Mouse (Mus musculus): Measurements from ENCODE around the gene Cmbl. TPM values are rescaled to one million over a fixed set of nuclear protein-coding genes. Genes with fewer than 3 reads are reported as not detected.

Cmbl gene
- total RNA-seq, 4 experiments from 2014 or later, result 17.4 to 21.0 (median 19.4) TPM

DNA sequence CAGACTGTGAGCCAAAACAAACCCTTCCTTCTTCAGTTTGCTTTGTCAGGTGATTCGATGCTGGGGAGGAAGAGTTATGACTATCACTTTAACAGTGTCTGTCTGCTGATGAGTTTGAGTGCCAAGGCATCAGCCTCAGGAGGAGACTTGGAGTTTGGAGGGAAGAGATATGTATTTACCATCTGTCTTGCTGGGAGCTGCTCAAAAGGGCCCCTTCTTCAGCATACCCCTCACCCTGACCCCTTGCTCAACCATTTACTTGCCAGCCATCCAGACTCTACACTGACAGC is 24.7 kb upstream of the Cmbl start:
- DNase-seq (ENCODE audit: low spot score in 2 of 2), result no peak

DNA sequence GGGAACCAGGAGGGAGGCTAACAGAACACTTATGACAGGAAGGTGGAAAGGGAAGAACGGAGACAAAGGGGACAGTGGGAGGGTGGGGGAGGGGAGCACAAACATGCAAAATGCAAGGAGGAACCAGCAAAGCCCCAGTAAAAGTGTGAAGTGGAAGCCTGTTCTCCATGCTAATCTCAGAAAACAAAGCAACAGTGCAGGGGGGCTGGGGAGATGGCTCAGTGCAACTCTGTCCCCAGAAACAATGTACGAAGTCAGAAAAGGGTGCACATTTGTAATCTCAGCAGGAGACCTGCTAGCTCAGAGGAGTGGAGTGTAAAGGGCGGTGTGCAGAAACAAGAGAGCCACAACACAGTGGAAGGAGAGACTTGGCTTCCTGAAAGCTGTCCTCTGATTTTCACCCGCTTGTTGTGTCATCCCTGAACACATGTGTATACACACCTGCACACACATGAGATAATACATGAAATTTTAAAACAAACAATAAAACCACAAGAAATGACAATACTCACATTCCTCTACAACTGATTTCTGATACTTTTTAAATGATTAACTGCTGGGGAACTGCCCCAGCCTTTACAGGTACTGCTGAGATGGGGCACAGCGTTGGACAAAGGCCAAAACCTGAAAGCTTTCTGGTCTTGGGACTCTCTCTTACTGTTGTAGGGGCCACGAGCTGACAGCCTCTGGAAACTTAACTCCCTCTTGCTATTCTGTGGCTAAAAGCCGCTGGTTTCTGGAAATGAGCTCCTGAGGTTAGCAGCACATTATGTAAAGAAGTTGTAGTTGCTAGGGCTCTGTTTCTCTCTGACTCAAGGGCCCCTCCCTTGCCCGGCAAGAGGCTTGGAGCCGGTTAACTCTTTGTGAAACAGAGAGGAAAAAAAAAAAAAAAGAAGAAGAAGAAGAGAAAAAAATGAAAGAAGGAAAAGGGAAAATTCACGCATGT is 22.9 kb upstream of the Cmbl start:
- no peak for DNase-seq (ENCODE audit: low spot score in 2 of 2)

DNA sequence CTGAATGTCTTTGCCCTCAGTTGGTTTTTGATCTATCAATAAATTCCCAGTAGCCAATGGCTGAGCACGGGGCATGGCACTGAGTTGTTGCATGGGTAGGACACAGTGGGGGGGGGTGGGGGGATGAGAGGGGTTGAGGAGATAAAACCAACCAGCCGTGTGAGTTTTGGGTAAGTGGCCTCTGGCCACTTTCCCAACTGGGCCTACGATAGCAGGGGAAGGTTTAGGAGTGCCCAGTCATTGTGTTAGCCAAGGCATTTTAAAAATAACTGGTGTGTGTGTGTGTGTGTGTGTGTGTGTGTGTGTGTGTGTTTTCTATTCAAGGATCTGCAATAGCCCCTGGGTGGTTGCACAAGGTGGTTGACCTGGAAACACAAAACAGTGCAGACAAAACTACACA is 21.9 kb upstream of the Cmbl start:
- no peak for DNase-seq (ENCODE audit: low spot score in 2 of 2)

DNA sequence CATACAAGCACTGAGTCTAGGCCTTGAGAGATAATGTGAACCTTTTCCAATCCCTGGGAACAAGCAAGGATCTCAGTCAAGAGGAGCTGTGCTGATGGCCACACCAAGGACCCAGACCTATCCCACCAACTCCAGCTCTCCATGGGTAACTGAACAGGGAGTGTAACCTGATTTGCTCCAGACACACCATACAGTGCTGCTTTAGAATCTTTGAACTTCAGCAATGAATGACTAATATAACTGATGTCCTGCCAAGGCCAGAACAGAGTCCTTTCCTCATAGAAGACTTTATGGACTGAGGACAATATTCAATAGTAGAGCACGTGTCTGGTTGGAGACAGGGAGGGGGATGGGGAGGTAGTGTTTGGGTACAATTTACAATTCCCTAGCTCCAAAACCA is 20.1 kb upstream of the Cmbl start:
- no peak for DNase-seq (ENCODE audit: low spot score in 2 of 2)

DNA sequence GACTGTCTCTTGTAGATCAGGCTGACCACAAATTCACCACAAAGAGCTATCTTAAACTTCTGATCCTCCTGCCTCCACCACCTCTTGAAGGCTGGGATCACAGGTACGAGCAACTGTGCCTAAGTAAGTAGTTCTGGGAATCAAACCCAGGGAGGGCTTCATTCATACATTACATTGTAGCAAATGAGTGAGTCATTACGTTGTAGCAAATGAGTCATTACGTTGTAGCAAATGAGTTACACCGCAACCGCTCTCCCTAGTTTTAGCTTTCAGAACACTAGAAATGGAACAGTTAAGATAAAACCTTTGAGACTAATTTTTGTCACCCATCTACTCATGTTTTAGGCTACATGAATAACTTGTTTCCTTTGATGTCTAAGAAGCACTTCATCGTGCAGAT is 18.9 kb upstream of the Cmbl start:
- DNase-seq (ENCODE audit: low spot score in 2 of 2), result no peak

DNA sequence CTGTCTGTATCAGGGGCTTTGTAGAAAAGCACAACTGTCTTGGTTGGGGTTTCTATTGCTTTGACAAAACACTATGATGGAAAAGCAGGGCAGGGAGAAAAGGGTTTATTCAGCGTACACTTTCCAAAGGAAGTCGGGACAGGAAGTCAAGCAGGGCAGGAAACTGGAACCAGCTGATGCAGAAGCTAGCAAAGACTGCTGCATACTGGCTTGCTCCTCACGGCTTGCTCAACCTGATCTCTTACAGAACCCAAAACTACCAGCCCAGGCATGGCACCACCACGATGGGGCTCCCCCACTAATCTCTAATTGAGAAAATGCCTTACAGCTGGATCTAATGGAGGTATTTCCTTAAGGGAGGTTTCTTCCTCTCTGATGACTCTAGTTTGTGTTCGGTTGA is 17.8 kb upstream of the Cmbl start:
- DNase-seq (ENCODE audit: low spot score in 2 of 2), result no peak

DNA sequence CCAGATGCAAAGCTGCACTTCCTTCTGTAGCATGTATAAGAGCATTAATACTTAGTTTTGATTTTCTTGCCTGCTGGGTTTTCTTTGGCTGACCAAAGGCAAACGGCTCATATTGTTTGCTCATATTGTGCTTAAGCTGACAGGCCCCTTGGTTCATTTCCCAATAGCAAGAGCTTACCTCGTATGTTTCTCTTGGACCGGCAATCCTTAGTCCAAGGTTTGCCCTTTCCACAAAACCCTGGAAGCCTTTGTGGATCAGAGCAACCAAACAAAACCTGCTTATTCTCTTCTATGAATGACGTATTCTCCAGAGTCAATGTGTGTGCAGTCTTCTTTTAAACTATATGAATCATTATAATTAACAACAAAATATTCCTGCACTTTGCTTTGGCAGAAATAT is 14.8 kb upstream of the Cmbl start:
- no peak for DNase-seq (ENCODE audit: low spot score in 2 of 2)

DNA sequence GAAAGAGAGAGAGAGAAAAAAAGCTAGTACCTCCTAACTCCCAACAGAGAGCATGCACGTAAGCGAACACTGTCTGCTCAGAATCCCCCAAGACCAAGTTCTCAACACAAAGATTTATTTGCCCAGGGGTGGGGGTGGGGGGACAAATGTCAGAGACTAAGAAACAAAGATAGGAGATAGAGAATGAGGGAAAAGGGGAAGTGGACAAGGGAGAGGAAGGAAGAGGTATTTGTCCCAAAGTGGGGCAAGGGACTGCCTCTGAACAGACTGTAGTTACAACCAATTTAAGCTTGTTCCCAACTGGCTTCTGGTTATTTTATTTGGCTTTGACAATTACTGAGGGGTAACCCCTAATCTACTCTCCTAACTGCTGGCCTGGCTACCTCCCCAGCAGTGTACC is 10.3 kb upstream of the Cmbl start:
- DNase-seq (ENCODE audit: low spot score in 2 of 2), result no peak

DNA sequence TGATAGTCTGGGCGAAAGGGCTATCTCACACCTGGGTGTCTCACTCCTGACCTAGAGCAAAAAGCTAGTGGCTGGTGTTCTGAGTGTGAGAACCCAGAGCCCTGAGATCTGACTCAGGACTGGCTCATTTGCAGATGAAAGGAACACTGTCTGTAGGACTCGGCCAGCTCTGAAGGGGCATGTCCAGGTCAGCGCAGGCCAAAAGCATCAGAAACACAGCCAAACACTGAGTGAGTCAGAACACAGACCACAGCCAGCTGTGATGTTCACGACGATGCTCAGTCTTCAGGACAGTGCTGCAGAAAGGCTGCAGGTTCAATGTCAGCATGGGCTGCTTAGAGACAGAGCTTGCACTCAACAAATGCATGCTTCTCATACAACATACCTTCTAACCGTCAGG is 3.8 kb upstream of the Cmbl start:
- no peak for DNase-seq (ENCODE audit: low spot score in 2 of 2)

DNA sequence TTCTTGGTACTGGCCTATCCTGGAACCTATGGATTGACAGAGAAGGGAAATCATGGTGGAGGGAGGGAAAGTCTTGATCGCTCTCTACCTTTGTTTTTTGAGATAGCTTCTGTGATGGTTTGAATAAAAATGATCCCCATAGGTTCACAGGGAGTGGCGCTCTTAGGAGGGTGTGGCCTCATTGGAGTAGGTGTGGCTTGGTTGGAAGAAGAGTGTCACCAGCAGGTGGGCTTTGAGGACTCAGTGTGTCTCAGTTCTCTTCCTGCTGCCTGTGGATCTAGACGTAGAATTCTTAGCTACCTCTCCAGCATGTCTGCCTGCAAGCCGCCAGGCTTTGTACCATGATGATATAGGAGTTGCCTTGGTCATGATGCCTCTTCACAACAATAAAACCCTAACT is 3.2 kb upstream of the Cmbl start:
- DNase-seq (ENCODE audit: low spot score in 2 of 2), result no peak

DNA sequence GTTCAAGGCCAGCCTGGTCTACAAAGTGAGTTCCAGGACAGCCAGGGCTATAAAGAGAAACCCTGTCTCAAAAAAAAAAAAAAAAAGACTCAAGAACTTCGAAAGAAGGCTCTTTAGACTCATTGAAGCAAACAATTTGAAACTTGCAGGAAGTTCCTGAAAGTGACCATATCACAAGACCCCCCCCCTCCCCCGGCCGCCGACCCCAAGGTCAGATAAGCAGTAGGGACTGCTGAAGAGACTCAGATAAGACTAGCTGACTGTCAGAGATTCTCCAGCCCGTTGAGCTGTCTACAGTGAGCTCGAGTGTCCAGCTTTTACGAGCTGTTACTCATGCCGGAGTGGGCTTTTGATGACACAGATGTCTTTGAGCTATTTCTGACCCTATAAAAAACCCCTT is 2.3 kb upstream of the Cmbl start:
- no peak for DNase-seq (ENCODE audit: low spot score in 2 of 2)

DNA sequence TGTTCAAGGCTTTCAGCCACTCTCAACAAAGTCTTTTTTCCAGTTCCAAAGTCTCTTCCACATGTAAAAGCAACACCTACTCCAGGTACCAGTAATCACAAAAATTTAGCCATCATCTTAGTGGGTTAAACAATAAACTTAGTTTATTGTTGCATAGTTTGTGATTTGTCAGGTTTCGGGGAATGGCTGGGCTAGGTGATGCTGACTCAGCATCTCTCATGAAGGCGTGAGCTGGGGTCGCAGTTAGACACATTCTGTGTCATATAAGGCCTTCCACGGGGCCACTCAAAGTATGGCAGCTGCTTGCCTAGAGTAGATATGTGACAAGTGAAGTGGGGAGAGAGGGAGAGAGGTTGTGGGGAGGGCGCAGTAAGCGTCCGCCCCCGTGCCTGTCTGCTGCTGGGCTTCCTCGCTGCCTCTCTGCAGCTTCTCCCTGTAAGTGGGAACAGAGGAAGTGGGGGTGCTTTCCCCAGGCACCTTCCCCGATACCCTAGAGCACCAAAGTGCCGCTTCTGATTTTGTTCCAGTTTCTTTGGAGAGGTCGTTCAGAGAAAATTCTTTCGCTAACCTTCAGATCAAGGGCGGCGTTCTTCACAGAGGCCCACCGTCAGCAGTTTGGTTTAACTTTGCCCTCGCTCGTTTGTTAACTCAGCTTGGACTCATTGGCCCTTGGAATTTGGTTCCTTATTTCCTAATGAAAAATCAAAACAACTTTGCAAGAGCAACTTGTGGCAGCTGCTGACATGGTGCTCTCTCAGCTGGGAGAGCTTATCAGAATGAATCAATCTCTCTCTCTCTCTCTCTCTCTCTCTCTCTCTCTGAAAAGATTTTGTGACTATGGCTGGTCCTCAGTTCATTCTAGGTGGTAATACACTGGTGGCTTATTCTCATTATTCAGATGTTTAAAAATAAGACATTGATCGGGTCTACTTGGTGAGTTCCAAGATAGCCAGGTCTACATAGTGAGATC is 1.3 kb upstream of the Cmbl start:
- DNase-seq (ENCODE audit: low spot score in 2 of 2), result no peak

DNA sequence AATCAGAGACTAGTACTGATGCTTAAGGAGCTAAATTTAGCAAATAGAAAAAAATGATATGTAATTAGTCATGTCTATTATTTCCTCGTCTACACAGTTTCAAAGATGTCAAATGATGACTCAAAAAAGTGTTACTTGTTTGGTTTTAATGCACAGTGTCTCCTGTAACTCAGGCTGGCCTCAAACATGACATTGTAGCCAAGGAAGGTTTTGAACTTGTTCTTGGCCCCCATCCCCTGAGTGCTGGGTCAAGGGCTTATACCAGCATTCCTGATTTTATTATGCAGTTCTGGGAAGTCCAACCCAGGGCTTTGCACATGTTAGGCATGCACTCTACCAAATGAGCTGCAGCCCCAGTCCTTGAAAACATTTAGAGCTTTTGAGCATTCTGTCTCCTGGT is 597 bp downstream of the Cmbl start:
- no peak for DNase-seq (ENCODE audit: low spot score in 2 of 2)

DNA sequence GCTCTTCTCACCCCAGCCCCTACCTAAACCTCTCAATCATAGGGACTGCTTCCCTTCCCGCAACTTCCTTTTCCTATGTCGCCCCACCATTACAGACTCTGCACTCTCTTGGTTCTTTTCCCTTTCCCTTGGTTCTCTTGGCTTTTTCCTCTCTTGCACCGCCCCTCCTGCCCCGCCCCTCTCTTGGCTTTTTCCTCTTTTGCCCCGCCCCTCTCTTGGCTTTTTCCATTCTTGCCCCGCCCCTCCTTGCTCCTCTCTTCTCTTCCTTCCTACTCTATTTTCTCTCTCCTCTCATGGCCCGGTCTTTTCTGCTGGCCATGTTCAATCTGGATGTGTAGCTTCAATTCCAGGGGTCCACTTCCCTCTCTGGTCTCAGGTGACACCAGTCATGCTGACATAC is 2.2 kb downstream of the Cmbl start:
- no peak for DNase-seq (ENCODE audit: low spot score in 2 of 2)

DNA sequence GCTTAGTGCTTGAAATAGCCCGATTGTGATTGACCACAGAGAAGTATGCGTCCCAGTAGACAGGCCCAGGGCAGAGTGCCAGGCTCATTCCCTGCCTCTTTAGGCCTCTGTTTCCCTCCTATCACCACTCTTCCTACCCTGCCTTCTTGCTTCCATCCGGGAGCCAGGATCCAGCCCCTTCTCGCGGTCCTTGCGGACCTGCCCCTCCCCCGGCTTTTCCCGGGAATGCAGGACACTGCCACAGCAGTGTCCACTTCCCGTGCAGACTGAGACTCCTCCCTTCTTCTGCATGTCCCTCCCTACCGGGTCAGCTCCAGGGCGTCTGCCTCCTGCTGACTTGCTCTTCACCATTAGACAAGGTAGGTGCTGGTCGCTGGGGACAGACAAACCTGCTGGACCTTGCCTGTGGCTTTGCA is 3.4 kb downstream of the Cmbl start:
- no peak for DNase-seq (ENCODE audit: low spot score in 2 of 2)

DNA sequence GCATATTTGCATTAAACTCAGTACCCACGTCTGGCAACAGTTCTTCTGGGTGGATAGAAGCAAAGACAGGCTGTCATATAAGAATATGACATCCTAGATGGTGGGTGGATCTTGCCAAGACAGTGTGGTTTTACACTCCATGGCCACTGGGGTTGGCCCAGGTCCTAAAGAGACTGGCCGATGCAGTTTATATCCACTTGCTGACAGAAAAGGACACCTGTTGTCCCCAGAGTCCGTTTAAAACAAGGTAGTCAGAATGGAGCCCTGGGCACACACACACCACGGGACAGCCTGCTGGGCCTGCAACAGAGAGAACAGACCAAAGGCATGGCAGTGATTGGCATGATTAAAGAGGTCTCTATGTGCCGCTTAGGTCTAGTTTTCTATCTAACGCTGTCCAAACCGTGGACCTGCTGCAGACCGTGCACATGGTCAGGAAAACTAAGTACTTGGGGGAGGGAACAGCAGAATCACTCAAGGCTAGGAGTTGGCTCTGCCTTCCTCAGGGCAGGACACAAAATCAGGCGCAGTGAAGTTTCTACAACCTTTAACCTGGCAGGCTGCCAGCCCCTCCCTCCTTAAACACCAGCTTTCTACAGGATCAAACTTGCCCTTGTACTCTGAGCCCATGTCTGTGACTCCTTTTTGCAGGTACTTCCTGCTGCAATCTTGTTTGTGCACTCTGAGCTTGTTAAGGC is 4.3 kb downstream of the Cmbl start:
- no peak for DNase-seq (ENCODE audit: low spot score in 2 of 2)

DNA sequence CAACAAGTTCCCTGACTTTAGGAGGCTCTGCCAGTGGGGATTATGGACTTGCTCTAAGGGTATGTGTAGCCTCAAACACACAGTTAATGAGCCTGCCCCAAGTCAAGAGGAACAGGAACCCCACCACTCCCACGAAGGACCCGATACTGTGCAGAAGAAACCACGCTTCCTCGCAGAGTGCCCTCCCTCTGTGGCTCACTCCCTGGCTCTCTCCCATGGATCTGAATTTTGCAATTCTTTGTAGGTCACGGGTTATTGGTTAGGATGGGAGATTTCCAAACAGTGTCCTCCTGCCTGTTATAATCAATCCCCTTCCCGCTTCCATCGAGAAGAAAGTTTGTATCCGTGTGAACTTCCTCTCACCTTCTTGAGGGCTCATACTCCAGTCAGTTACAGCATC is 5.8 kb downstream of the Cmbl start:
- no peak for DNase-seq (ENCODE audit: low spot score in 2 of 2)

DNA sequence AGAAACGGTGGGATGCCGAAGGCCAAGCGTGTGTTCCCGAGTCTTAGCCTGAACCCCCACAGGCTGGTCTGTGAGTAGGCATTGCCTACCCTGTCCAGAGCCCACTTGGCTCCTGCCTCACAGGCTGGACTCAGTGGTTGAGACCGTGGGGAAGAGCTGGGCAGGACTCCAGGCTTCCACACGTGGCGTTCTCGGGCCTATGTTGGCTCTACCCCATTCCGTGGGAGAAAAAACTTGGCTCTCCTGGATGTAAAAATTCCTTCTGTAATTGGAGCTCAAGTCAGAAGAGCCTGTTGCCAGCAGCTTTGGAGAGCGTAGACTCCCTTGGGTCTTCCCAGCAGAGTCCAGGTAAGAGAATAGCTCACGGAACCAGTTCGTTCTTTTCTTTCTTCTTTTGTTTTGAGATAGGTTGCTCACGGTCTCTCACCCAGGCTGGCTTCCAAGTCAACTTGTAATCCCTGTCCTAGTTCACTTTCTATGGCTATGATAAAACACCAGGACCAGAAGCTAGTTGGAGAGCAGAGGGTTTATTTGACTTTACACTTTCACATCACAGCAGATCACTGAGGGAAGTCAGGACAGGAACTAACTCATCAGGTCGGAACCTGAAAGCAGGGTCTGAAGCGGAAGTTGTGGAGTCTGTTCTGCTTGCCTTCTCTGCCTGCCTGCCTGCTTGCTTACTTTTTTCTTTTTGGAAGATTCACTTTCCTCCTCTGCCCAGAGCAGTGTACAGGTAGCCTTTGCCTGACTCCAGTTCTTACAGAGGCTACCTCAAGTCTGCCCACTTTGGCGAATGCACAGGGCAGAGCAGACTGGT is 6.9 kb downstream of the Cmbl start:
- no peak for DNase-seq (ENCODE audit: low spot score in 2 of 2)

DNA sequence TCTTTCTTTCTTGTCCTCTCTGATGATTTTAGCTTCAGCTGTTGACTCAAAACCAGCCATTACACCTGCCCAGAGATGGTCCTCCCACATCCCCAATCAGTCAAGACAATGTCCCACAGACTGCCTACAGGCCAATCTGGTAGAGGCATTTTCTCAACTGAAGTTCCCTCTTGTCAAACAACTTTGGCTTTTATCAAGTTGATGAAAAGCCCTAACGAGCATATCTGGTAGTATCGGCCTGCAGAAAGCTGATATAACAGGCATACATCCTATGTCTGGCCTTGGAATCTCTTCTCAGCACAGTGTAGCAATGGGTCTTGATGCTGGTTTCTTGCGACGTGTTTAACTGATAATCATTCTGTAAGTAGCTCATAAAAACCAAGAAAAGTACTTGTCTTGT is 8.1 kb downstream of the Cmbl start:
- no peak for DNase-seq (ENCODE audit: low spot score in 2 of 2)

DNA sequence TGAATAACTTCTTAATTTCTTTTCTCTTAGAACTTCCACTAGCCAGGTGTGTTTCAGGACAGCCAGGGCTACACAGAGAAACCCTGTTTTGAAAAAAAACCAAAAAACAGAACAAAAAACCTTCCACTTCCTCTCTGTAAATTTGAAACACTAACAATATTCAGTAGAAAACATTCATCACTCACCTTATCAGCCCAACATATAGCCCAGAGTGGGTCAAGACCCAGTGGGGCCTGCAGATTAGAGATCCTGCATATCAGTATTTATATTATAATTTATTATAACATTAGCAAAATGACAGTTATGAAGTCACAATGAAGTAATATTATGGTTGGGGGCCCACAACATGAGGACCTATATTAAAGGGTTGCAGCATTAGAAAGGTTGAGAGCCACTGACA is 8.5 kb downstream of the Cmbl start:
- no peak for DNase-seq (ENCODE audit: low spot score in 2 of 2)

DNA sequence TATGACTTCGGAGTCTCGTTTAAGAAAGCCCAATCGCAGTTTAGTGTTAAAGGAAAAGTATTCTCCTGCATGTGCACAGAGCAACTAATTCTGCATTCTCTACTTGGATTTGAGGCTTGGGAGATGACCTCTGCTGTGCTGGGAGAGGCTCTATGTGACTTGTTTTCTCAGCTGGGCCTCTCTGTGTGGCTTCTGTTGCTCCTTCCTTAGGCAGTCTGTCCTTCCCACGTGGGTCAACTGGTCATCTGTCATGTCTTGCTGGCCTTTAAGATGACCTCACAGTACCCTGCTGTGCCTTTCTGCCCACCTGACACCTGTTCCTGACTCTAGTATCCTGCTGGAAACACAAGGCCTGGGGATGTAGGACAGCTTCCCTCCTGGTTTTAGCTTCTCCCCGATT is 10.9 kb downstream of the Cmbl start:
- no peak for DNase-seq (ENCODE audit: low spot score in 2 of 2)

All from layer of hippocampus, adult 8-10 months (tissue).